Mouse (Mus musculus) olfactory bulb, adult 2 months (tissue): ENCODE measurements at regions not wholly inside any gene's neighbourhood (a gene's known extent, or its start where the extent isn't known, plus 50 kb on each side); places are given as distances from the start of the nearest gene placed in this dataset.

ENCODE experiments used
- CTCF ChIP-seq: fragments of 200-500 bp; IDR thresholded peaks from 2 replicates; pipeline ENCODE4 v1.5.1; 2012; ENCODE audit warnings: low read depth, mild to moderate bottlenecking, low read length, moderate library complexity; ENCODE audit not compliant: insufficient read depth
- POLR2A ChIP-seq: fragments of 200-500 bp; IDR thresholded peaks from 2 replicates; pipeline ENCODE4 v1.6.1; 2012; ENCODE audit warnings: mild to moderate bottlenecking, low read depth, low read length, moderate library complexity; ENCODE audit not compliant: insufficient read depth

GRCm38 (mm10) chr12:99126129-99126528 is 205.8 kb downstream of the Ttc8 start:
- no peak for TF ChIP-seq CTCF
- no peak for TF ChIP-seq POLR2A
